Mouse (Mus musculus) ES-E14 (cell line): ENCODE measurements around the gene Trio.

Experiments used
- CHD2 ChIP-seq: IDR thresholded peaks from 2 replicates; pipeline ENCODE4 v1.6.1; 2014; ENCODE audit warnings: mild to moderate bottlenecking, low read depth, low read length, inconsistent platforms
- HCFC1 ChIP-seq: IDR thresholded peaks from 2 replicates; pipeline ENCODE4 v1.6.1; 2012; ENCODE audit warnings: low read length, inconsistent platforms, borderline replicate concordance; ENCODE audit not compliant: insufficient read depth
- ZC3H11A ChIP-seq: IDR thresholded peaks from 2 replicates; pipeline ENCODE4 v1.6.1; 2012; ENCODE audit warnings: low read depth, mild to moderate bottlenecking, inconsistent platforms, low read length, borderline replicate concordance
- ZNF384 ChIP-seq: IDR thresholded peaks from 2 replicates; pipeline ENCODE4 v1.6.1; 2012; ENCODE audit warnings: low read depth, low read length, inconsistent platforms

DNA sequence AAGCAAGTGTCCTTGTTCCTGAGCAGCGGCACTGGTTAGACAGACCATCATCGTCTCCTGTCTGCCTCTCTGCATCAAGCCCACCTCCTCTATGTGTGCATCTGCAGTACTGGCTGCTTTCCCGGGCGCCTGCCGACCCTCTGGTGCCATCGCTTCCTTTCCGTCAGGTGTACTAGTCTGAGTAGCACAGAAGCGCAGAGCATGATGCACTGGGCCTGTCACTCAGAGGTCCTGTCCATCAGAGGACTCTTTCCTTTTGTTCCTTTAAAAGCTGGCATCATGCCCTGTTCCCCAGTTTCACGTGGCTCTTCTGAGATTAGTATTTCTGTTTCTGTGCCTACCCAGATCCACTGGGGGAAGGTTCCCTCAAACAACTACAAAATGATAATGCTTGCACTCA lies 67.8 kb downstream of the Trio start:
- no peak for TF ChIP-seq ZC3H11A
- no peak for TF ChIP-seq CHD2
- no peak for TF ChIP-seq ZNF384
- no peak for TF ChIP-seq HCFC1
